Mouse (Mus musculus) lung, embryonic 14.5 days (tissue): ENCODE data around the gene Sept5. TPM values are rescaled to one million over a fixed set of nuclear protein-coding genes. Genes with fewer than 3 reads are reported as not detected.

Experiments used
- ATAC-seq: fragments of 200-750 bp; cut with Nextera tagmentation; 2 replicates; pipeline ENCODE4 v1.8.0; 2017; ENCODE audit warnings: mild to moderate bottlenecking, moderate TSS enrichment, moderate library complexity; ENCODE audit not compliant: insufficient read depth
- DNase-seq: peaks from one replicate; pipeline ENCODE4 v3.0.0-alpha.2; 2015
- H3K27ac ChIP-seq: fragments of 300-500 bp; sonication (generic); 2 replicates; pipeline ENCODE4 v1.5.1; 2014; ENCODE audit warnings: low read depth, mild to moderate bottlenecking, moderate library complexity
- H3K27me3 ChIP-seq: fragments of 300-500 bp; sonication (generic); 2 replicates; pipeline ENCODE4 v1.6.1; 2014; ENCODE audit warnings: low read length, control low read depth; ENCODE audit not compliant: insufficient read depth
- H3K36me3 ChIP-seq: fragments of 300-500 bp; sonication (generic); 2 replicates; pipeline ENCODE4 v1.6.1; 2014; ENCODE audit warnings: control low read depth; ENCODE audit not compliant: insufficient read depth
- H3K4me1 ChIP-seq: fragments of 300-500 bp; sonication (generic); 2 replicates; pipeline ENCODE4 v1.6.1; 2014; ENCODE audit warnings: antibody characterized with exemption, control low read depth; ENCODE audit not compliant: insufficient read depth
- H3K4me2 ChIP-seq: fragments of 300-500 bp; sonication (generic); 2 replicates; pipeline ENCODE4 v1.6.1; 2014; ENCODE audit warnings: mild to moderate bottlenecking
- H3K4me3 ChIP-seq: fragments of 300-500 bp; sonication (generic); 2 replicates; pipeline ENCODE4 v1.5.1; 2014; ENCODE audit warnings: low read depth, low read length
- H3K9ac ChIP-seq: fragments of 300-500 bp; sonication (generic); 2 replicates; pipeline ENCODE4 v1.6.1; 2014
- H3K9me3 ChIP-seq: fragments of 300-500 bp; sonication (generic); 2 replicates; pipeline ENCODE4 v1.6.1; 2016; ENCODE audit warnings: low read depth, low read length, control low read depth
- CTCF ChIP-seq: IDR thresholded peaks from 2 replicates; pipeline ENCODE4 v1.5.1; 2016; ENCODE audit warnings: antibody characterized with exemption, low read depth
- WGBS: fragments of 180-500 bp; shearing (Covaris S2); extraction: QIAGEN DNeasy Blood & Tissue Kit; methylation state at CpG from one replicate; pipeline ENCODE4 v1.1.7; 2014; 5-methylcytosine and 5-hydroxymethylcytosine counted together
- polyA plus RNA-seq: library from polyadenylated mRNA; unstranded; fragments of >200 nt; fragmentation: Nextera tagmentation; extraction: Ambion mirVana; gene quantifications from 2 replicates; pipeline ENCODE4 v1.2.1, GENCODE M21; 2014

The Sept5 gene
- polyA plus RNA-seq, 1 experiment from 2014 or later, result 19.3 TPM

- H3K4me1 ChIP-seq, result 0 out of 2 replicates have a peak, but pooled peaks cover 5% of the 10 kb centered on the region
- no peak overlapping the region for H3K27ac ChIP-seq
- WGBS, result 33% methylated on average over 10 of the region's 10 CpGs
- no peak for TF ChIP-seq CTCF
- no peak for DNase-seq
- ATAC-seq, result no peak
- peak overlapping the region; percentile 59 for H3K4me3 ChIP-seq
- peak overlapping the region; percentile 86 for H3K4me2 ChIP-seq
- H3K27me3 ChIP-seq, result peaks cover 89% of the 10 kb centered on the region
- no peaks in the 10 kb centered on the region; the same call in 1 of the 2 replicates for H3K36me3 ChIP-seq
- H3K9me3 ChIP-seq, result no peaks in the 10 kb centered on the region
- H3K9ac ChIP-seq, result peak overlapping the region; percentile 40
Measured at GRCm38 (mm10) chr16:18583169-18583568, 46.6 kb downstream of the Sept5 start.

DNA sequence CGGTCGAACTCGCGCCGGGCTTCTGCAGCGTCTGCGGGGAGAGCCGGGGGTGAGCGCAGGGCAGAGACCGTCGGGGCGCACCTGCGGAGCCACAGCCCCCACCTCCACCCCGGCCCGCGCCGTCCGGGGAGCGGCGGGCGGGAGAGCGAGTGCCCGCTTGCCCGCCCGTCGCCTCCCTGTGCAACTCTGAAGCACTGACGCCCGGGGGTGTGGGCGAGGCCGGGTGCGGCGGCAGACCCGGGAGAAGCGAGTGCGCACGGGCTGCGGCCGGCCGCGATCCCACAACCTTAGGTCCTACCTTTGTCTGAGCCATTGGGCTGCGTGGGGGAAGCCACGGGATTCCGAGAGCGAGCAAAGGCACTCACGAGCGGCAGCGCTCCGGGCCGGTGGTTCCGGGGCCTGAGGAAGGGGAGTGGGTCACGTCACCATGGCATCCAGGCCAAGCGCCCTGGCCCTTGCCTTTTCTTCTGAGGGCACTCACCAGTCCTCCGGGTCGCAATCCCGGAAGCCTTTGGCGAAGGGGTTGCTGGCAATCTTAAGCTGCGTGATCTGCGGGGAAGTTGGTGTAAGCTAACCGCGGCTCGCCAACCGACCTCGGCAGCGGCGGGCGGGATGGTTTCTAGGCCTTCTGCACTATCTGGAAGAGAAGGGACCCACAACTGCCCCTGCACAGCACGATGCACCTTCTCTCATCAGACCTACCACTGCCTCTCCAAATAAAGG, 47.2 kb downstream of the Sept5 start:
- no peak for ATAC-seq
- peak overlapping the region; percentile 86 for H3K4me2 ChIP-seq
- H3K4me1 ChIP-seq, result 0 out of 2 replicates have a peak, but pooled peaks cover 5% of the 10 kb centered on the region
- H3K27ac ChIP-seq, result peak overlapping the region; percentile 18; the same call in 1 of the 2 replicates
- DNase-seq, result peak; percentile 25
- H3K4me3 ChIP-seq, result peak overlapping the region; percentile 59
- no peaks in the 10 kb centered on the region for H3K9me3 ChIP-seq
- no peak for TF ChIP-seq CTCF
- peak overlapping the region; percentile 40 for H3K9ac ChIP-seq
- peaks cover 83% of the 10 kb centered on the region for H3K27me3 ChIP-seq
- H3K36me3 ChIP-seq, result no peaks in the 10 kb centered on the region; the same call in 1 of the 2 replicates
- 4% methylated on average over 55 of the region's 67 CpGs for WGBS

- H3K4me1 ChIP-seq, result 0 out of 2 replicates have a peak, but pooled peaks cover 5% of the 10 kb centered on the region
- no peaks in the 10 kb centered on the region; the same call in 1 of the 2 replicates for H3K36me3 ChIP-seq
- peak overlapping the region; percentile 86 for H3K4me2 ChIP-seq
- ATAC-seq (no peak), DNase-seq (peak; percentile 53)
- H3K9me3 ChIP-seq, result no peaks in the 10 kb centered on the region
- peaks cover 76% of the 10 kb centered on the region for H3K27me3 ChIP-seq
- peak overlapping the region; percentile 40 for H3K9ac ChIP-seq
- peak overlapping the region; percentile 59 for H3K4me3 ChIP-seq
- WGBS, result 4% methylated on average over 66 of the region's 66 CpGs
- H3K27ac ChIP-seq, result peak overlapping the region; percentile 18; the same call in 1 of the 2 replicates
- no peak for TF ChIP-seq CTCF
Measured at GRCm38 (mm10) chr16:18581623-18582205, 48.0 kb downstream of the Sept5 start.

- Histone ChIP-seq H3K9ac (peak overlapping the region; percentile 40; the same call in 1 of the 2 replicates), H3K4me3 (peak overlapping the region; percentile 59), H3K9me3 (no peaks in the 10 kb centered on the region), H3K36me3 (no peaks in the 10 kb centered on the region; the same call in 1 of the 2 replicates), H3K4me2 (peak overlapping the region; percentile 86), H3K4me1 (0 out of 2 replicates have a peak, but pooled peaks cover 5% of the 10 kb centered on the region), H3K27ac (no peak overlapping the region), H3K27me3 (peaks cover 70% of the 10 kb centered on the region)
- ATAC-seq (no peak), DNase-seq (peak; percentile 54)
- WGBS, result 12% methylated on average over 21 of the region's 21 CpGs
- TF ChIP-seq CTCF, result no peak
Measured at GRCm38 (mm10) chr16:18581050-18581622, 48.6 kb downstream of the Sept5 start.

- Histone ChIP-seq H3K4me3 (no peak overlapping the region), H3K9ac (no peak overlapping the region), H3K36me3 (no peaks in the 10 kb centered on the region; the same call in 1 of the 2 replicates), H3K4me2 (no peak overlapping the region), H3K4me1 (0 out of 2 replicates have a peak, but pooled peaks cover 5% of the 10 kb centered on the region), H3K27ac (no peak overlapping the region), H3K27me3 (peaks cover 63% of the 10 kb centered on the region), H3K9me3 (no peaks in the 10 kb centered on the region)
- 23% methylated on average over 2 of the region's 2 CpGs for WGBS
- DNase-seq (peak; percentile 29), ATAC-seq (no peak)
- TF ChIP-seq CTCF, result peak; percentile 47
Measured at GRCm38 (mm10) chr16:18580389-18580788, 49.4 kb downstream of the Sept5 start.

- Histone ChIP-seq H3K4me1 (0 out of 2 replicates have a peak, but pooled peaks cover 5% of the 10 kb centered on the region), H3K36me3 (no peaks in the 10 kb centered on the region; the same call in 1 of the 2 replicates), H3K27ac (no peak overlapping the region), H3K27me3 (peaks cover 35% of the 10 kb centered on the region), H3K4me3 (no peak overlapping the region), H3K9me3 (no peaks in the 10 kb centered on the region), H3K4me2 (no peak overlapping the region), H3K9ac (no peak overlapping the region)
- DNase-seq, result no peak
- ATAC-seq, result no peak
- TF ChIP-seq CTCF, result no peak
- 22% methylated on average over 5 of the region's 5 CpGs for WGBS
Measured at GRCm38 (mm10) chr16:18577599-18578160, 52.1 kb downstream of the Sept5 start.

DNA sequence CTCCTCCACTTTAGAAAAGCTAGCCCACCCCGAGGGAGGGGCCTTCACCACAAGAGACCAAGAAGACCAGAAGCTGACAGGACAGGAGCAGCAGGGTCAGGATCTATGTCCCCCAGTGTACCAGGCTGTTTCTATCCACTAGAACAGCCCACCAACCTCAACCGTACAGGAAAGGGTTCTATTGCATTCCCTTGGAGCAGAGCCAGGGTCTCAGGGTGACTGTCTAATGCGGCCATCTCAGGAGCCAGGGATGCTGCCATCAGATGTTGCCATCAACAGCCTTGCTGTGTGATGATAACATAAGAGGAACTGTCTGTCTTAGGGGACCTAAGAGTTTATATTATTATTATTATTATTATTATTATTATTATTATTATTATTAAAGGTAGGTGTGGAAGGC, 52.7 kb downstream of the Sept5 start:
- WGBS, result 26% methylated on average over 3 of the region's 3 CpGs
- no peak overlapping the region for H3K4me2 ChIP-seq
- H3K36me3 ChIP-seq, result no peaks in the 10 kb centered on the region; the same call in 1 of the 2 replicates
- H3K27me3 ChIP-seq, result peaks cover 29% of the 10 kb centered on the region
- DNase-seq (no peak), ATAC-seq (no peak)
- H3K9me3 ChIP-seq, result no peaks in the 10 kb centered on the region
- TF ChIP-seq CTCF, result no peak
- H3K4me3 ChIP-seq, result no peak overlapping the region
- H3K27ac ChIP-seq, result no peak overlapping the region
- H3K9ac ChIP-seq, result no peak overlapping the region
- H3K4me1 ChIP-seq, result 0 out of 2 replicates have a peak, but pooled peaks cover 4% of the 10 kb centered on the region
